Mouse (Mus musculus) embryonic facial prominence, embryonic 10.5 days (tissue): ENCODE data around the gene Vps37d. TPM values are rescaled to one million over a fixed set of nuclear protein-coding genes. Genes with fewer than 3 reads are reported as not detected.
"Not testable (repeated sequence)": the region's sequence is repeated elsewhere in the genome, so short reads cannot be mapped to it uniquely, and the experiment has no call there.

Experiments
- DNase-seq: peaks from one replicate; pipeline ENCODE4 v3.0.0-alpha.2; 2017; ENCODE audit warnings: low spot score
- H3K27ac ChIP-seq: fragments of 300-500 bp; sonication (generic); replicated peaks from 2 replicates; pipeline ENCODE4 v1.5.1; 2016; ENCODE audit warnings: mild to moderate bottlenecking
- H3K27me3 ChIP-seq: fragments of 300-500 bp; sonication (generic); replicated peaks from 2 replicates; pipeline ENCODE4 v1.6.1; 2016; ENCODE audit warnings: low read depth, mild to moderate bottlenecking; ENCODE audit not compliant: poor library complexity, severe bottlenecking
- H3K36me3 ChIP-seq: fragments of 300-500 bp; sonication (generic); replicated peaks from 2 replicates; pipeline ENCODE4 v1.6.1; 2016; ENCODE audit warnings: mild to moderate bottlenecking, moderate library complexity
- H3K4me1 ChIP-seq: fragments of 300-500 bp; sonication (generic); 2 replicates; pipeline ENCODE4 v1.6.1; 2016
- H3K4me3 ChIP-seq: fragments of 300-500 bp; sonication (generic); 2 replicates; pipeline ENCODE4 v1.5.1; 2016; ENCODE audit warnings: mild to moderate bottlenecking, moderate library complexity
- H3K9me3 ChIP-seq: fragments of 300-500 bp; sonication (generic); 2 replicates; pipeline ENCODE4 v1.6.1; 2016; ENCODE audit warnings: mild to moderate bottlenecking
- WGBS: fragments of 180-500 bp; shearing (Covaris S2); methylation state at CpG from one replicate; pipeline ENCODE4 v1.1.7; 2016; 5-methylcytosine and 5-hydroxymethylcytosine counted together
- polyA plus RNA-seq: library from polyadenylated mRNA; unstranded; fragments of >200 nt; fragmentation: Nextera tagmentation; extraction: Ambion mirVana; gene quantifications from 2 replicates; pipeline ENCODE4 v1.2.1, GENCODE M21; 2016

The Vps37d gene
- polyA plus RNA-seq, 1 experiment from 2014 or later = 9.5 TPM

GRCm38 (mm10) chr5:135072061-135072460, 6.0 kb downstream of the Vps37d start:
- Histone ChIP-seq H3K36me3 (peaks cover 67% of the 10 kb centered on the region), H3K9me3 (peaks cover 8% of the 10 kb centered on the region; the same call in 1 of the 2 replicates), H3K4me3 (no peak overlapping the region), H3K27ac (no peak overlapping the region), H3K27me3 (no peaks in the 10 kb centered on the region), H3K4me1 (peaks cover 32% of the 10 kb centered on the region)
- DNase-seq = no peak
- 92% methylated on average over 2 of the region's 2 CpGs for WGBS

- Histone ChIP-seq H3K27ac (no peak overlapping the region), H3K4me1 (peaks cover 27% of the 10 kb centered on the region), H3K4me3 (no peak overlapping the region), H3K9me3 (peaks cover 8% of the 10 kb centered on the region; the same call in 1 of the 2 replicates), H3K27me3 (no peaks in the 10 kb centered on the region), H3K36me3 (peaks cover 72% of the 10 kb centered on the region)
- WGBS = 90% methylated on average over 3 of the region's 3 CpGs
- no peak for DNase-seq
These were observed 7.6 kb downstream of the Vps37d start for GRCm38 (mm10) chr5:135070448-135070847.

GRCm38 (mm10) chr5:135066008-135066407, 12.1 kb downstream of the Vps37d start:
- peaks cover 52% of the 10 kb centered on the region for H3K36me3 ChIP-seq
- DNase-seq = no peak
- H3K27ac ChIP-seq = no peak overlapping the region
- H3K9me3 ChIP-seq = peaks cover 8% of the 10 kb centered on the region; the same call in 1 of the 2 replicates
- H3K27me3 ChIP-seq = no peaks in the 10 kb centered on the region
- H3K4me1 ChIP-seq = peaks cover 24% of the 10 kb centered on the region
- WGBS = 96% methylated on average over 3 of the region's 3 CpGs
- 0 out of 2 replicates have a peak overlapping the region, but pooled peaks have one; percentile 0 for H3K4me3 ChIP-seq

- H3K4me1 ChIP-seq = peaks cover 24% of the 10 kb centered on the region
- not testable (repeated sequence) for H3K9me3 ChIP-seq, DNase-seq, H3K27me3 ChIP-seq
- 79% methylated on average over 9 of the region's 9 CpGs for WGBS
- peak within 1 kb of the TSS; percentile 84 for H3K27ac ChIP-seq
- H3K4me3 ChIP-seq = peak within 1 kb of the TSS; percentile 85
- H3K36me3 ChIP-seq = peaks cover 58% of the 10 kb centered on the region
These were observed 13.1 kb downstream of the Vps37d start, which contains the start of gene Bud23 for GRCm38 (mm10) chr5:135064909-135065446. TSS of gene Bud23 (minus strand) at chr5:135064959.

GRCm38 (mm10) chr5:135064382-135064766, 13.7 kb downstream of the Vps37d start:
- DNase-seq = no peak
- H3K36me3 ChIP-seq = peaks cover 64% of the 10 kb centered on the region
- no peaks in the 10 kb centered on the region for H3K27me3 ChIP-seq
- H3K9me3 ChIP-seq = peaks cover 8% of the 10 kb centered on the region; the same call in 1 of the 2 replicates
- peaks cover 24% of the 10 kb centered on the region for H3K4me1 ChIP-seq
- WGBS = under 1% methylated on average over 40 of the region's 40 CpGs
- H3K4me3 ChIP-seq = peak overlapping the region; percentile 85
- H3K27ac ChIP-seq = peak overlapping the region; percentile 84

GRCm38 (mm10) chr5:135063629-135064381, 14.3 kb downstream of the Vps37d start, which contains the start of gene Dnajc30:
TSS of gene Dnajc30 (plus strand) at chr5:135064202.
- DNase-seq = peak; percentile 97
- peaks cover 24% of the 10 kb centered on the region for H3K4me1 ChIP-seq
- peak within 1 kb of the TSS; percentile 85 for H3K4me3 ChIP-seq
- peaks cover 8% of the 10 kb centered on the region; the same call in 1 of the 2 replicates for H3K9me3 ChIP-seq
- H3K27ac ChIP-seq = peak within 1 kb of the TSS; percentile 84
- no peaks in the 10 kb centered on the region for H3K27me3 ChIP-seq
- WGBS = under 1% methylated on average over 52 of the region's 52 CpGs
- H3K36me3 ChIP-seq = peaks cover 69% of the 10 kb centered on the region

- H3K4me3 ChIP-seq = no peak overlapping the region
- no peaks in the 10 kb centered on the region for H3K27me3 ChIP-seq
- WGBS = 90% methylated on average over 12 of the region's 12 CpGs
- no peak overlapping the region for H3K27ac ChIP-seq
- H3K4me1 ChIP-seq = no peaks in the 10 kb centered on the region
- H3K36me3 ChIP-seq = peaks cover 98% of the 10 kb centered on the region
- DNase-seq = no peak
- no peaks in the 10 kb centered on the region for H3K9me3 ChIP-seq
These were observed 24.7 kb downstream of the Vps37d start for GRCm38 (mm10) chr5:135053356-135053755.

GRCm38 (mm10) chr5:135049268-135049667, 28.8 kb downstream of the Vps37d start:
- not testable (repeated sequence) for H3K4me3 ChIP-seq, H3K27me3 ChIP-seq, H3K9me3 ChIP-seq, DNase-seq, H3K27ac ChIP-seq, H3K4me1 ChIP-seq
- H3K36me3 ChIP-seq = peaks cover 88% of the 10 kb centered on the region
- WGBS = 85% methylated on average over 6 of the region's 6 CpGs

GRCm38 (mm10) chr5:135048539-135048938, 29.5 kb downstream of the Vps37d start:
- no peak for DNase-seq
- 96% methylated on average over 5 of the region's 5 CpGs for WGBS
- Histone ChIP-seq H3K4me1 (no peaks in the 10 kb centered on the region), H3K9me3 (no peaks in the 10 kb centered on the region), H3K36me3 (peaks cover 83% of the 10 kb centered on the region), H3K27me3 (no peaks in the 10 kb centered on the region), H3K27ac (no peak overlapping the region), H3K4me3 (no peak overlapping the region)

GRCm38 (mm10) chr5:135044575-135044974, 33.5 kb downstream of the Vps37d start:
- no peak for DNase-seq
- no peak overlapping the region for H3K4me3 ChIP-seq
- no peaks in the 10 kb centered on the region; the same call in 1 of the 2 replicates for H3K27me3 ChIP-seq
- H3K27ac ChIP-seq = no peak overlapping the region
- 93% methylated on average over 3 of the region's 3 CpGs for WGBS
- H3K4me1 ChIP-seq = peaks cover 25% of the 10 kb centered on the region
- H3K36me3 ChIP-seq = peaks cover 57% of the 10 kb centered on the region
- no peaks in the 10 kb centered on the region for H3K9me3 ChIP-seq

GRCm38 (mm10) chr5:135042105-135042788, 35.8 kb downstream of the Vps37d start:
- 27% methylated on average over 20 of the region's 21 CpGs for WGBS
- Histone ChIP-seq H3K4me3 (peak overlapping the region; percentile 8; the same call in 1 of the 2 replicates), H3K27me3 (no peaks in the 10 kb centered on the region; the same call in 1 of the 2 replicates), H3K27ac (no peak overlapping the region), H3K4me1 (peaks cover 25% of the 10 kb centered on the region), H3K9me3 (no peaks in the 10 kb centered on the region), H3K36me3 (peaks cover 59% of the 10 kb centered on the region)
- no peak for DNase-seq

GRCm38 (mm10) chr5:135040777-135041176, 37.3 kb downstream of the Vps37d start:
- WGBS = 72% methylated on average over 11 of the region's 11 CpGs
- Histone ChIP-seq H3K4me3 (no peak overlapping the region), H3K9me3 (no peaks in the 10 kb centered on the region), H3K27me3 (no peaks in the 10 kb centered on the region; the same call in 1 of the 2 replicates), H3K27ac (no peak overlapping the region; the same call in 1 of the 2 replicates), H3K36me3 (peaks cover 59% of the 10 kb centered on the region), H3K4me1 (peaks cover 25% of the 10 kb centered on the region)
- no peak for DNase-seq
